Mouse (Mus musculus): ENCODE results near the gene F12.

GRCm38 (mm10) chr13:55476256-55476655 is 49.7 kb upstream of the F12 start:
- TF ChIP-seq POLR2A (IDR thresholded peaks at IDR 0.05; ENCODE audit: low read depth, low read length) (no peak), CTCF (conservative IDR thresholded peaks at IDR 0.05; ENCODE audit: insufficient read depth, insufficient read length, low read depth, low read length) (no peak)

Measured in kidney, adult 2 months (tissue).